Mouse (Mus musculus) midbrain, embryonic 12.5 days (tissue): ENCODE results near the gene Lyzl6. TPM values are rescaled to one million over a fixed set of nuclear protein-coding genes. Genes with fewer than 3 reads are reported as not detected.

Experiments used
- ATAC-seq: fragments of 200-750 bp; cut with Nextera tagmentation; 2 replicates; pipeline ENCODE4 v1.8.0; 2017; ENCODE audit warnings: low read depth, moderate TSS enrichment, moderate library complexity; ENCODE audit not compliant: low FRiP score
- H3K27ac ChIP-seq: fragments of 300-500 bp; sonication (generic); replicated peaks from 2 replicates; pipeline ENCODE4 v1.5.1; 2016; ENCODE audit warnings: mild to moderate bottlenecking
- H3K27me3 ChIP-seq: fragments of 300-500 bp; sonication (generic); 2 replicates; pipeline ENCODE4 v1.6.1; 2016; ENCODE audit warnings: mild to moderate bottlenecking
- H3K36me3 ChIP-seq: fragments of 300-500 bp; sonication (generic); 2 replicates; pipeline ENCODE4 v1.6.1; 2016
- H3K4me1 ChIP-seq: fragments of 300-500 bp; sonication (generic); 2 replicates; pipeline ENCODE4 v1.6.1; 2016
- H3K4me2 ChIP-seq: fragments of 300-500 bp; sonication (generic); replicated peaks from 2 replicates; pipeline ENCODE4 v1.6.1; 2016; ENCODE audit warnings: mild to moderate bottlenecking, moderate library complexity
- H3K4me3 ChIP-seq: fragments of 300-500 bp; sonication (generic); 2 replicates; pipeline ENCODE4 v1.5.1; 2016; ENCODE audit warnings: mild to moderate bottlenecking
- H3K9ac ChIP-seq: fragments of 300-500 bp; sonication (generic); replicated peaks from 2 replicates; pipeline ENCODE4 v1.6.1; 2016; ENCODE audit warnings: mild to moderate bottlenecking, moderate library complexity
- H3K9me3 ChIP-seq: fragments of 300-500 bp; sonication (generic); 2 replicates; pipeline ENCODE4 v1.6.1; 2016; ENCODE audit warnings: mild to moderate bottlenecking
- WGBS: fragments of 180-500 bp; shearing (Covaris S2); methylation state at CpG from one replicate; pipeline ENCODE4 v1.1.7; 2016; 5-methylcytosine and 5-hydroxymethylcytosine counted together
- polyA plus RNA-seq: library from polyadenylated mRNA; unstranded; fragments of >200 nt; fragmentation: Nextera tagmentation; extraction: Ambion mirVana; gene quantifications from 2 replicates; pipeline ENCODE4 v1.2.1, GENCODE M21; 2016

Gene Lyzl6
- polyA plus RNA-seq, 1 experiment from 2014 or later = not detected

DNA sequence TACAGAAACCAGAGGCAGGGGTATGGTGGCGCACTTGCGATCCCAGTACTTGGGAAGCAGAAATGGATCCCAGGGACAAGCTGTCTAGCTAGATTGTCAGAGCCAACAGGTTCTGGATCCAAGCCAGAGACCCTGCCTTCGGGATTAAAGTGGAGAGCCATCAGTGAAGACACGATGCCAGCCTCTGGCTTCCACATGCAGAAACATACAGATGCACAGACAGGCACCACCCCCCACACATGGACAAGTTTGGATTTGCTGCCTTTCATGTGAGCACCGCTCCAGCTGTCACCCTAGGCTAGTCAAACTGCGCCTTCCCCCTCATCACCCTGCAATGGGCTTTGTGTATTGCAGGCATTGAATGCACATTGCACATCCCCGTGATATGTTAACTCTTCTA is 19.5 kb upstream of the Lyzl6 start:
- H3K4me1 ChIP-seq = no peaks in the 10 kb centered on the region
- no peak overlapping the region for H3K4me2 ChIP-seq
- H3K9me3 ChIP-seq = no peaks in the 10 kb centered on the region
- no peak overlapping the region for H3K27ac ChIP-seq
- no peak for ATAC-seq
- no peaks in the 10 kb centered on the region for H3K36me3 ChIP-seq
- no peak overlapping the region for H3K9ac ChIP-seq
- peaks cover 45% of the 10 kb centered on the region for H3K27me3 ChIP-seq
- 86% methylated on average over 7 of the region's 7 CpGs for WGBS
- no peak overlapping the region for H3K4me3 ChIP-seq

GRCm38 (mm10) chr11:103656520-103656919 is 17.8 kb upstream of the Lyzl6 start:
- H3K4me2 ChIP-seq = no peak overlapping the region
- H3K27ac ChIP-seq = no peak overlapping the region
- WGBS = 13% methylated on average over 3 of the region's 3 CpGs
- H3K36me3 ChIP-seq = no peaks in the 10 kb centered on the region
- H3K9ac ChIP-seq = no peak overlapping the region
- H3K27me3 ChIP-seq = peaks cover 58% of the 10 kb centered on the region
- no peaks in the 10 kb centered on the region for H3K4me1 ChIP-seq
- no peak for ATAC-seq
- H3K4me3 ChIP-seq = no peak overlapping the region
- H3K9me3 ChIP-seq = no peaks in the 10 kb centered on the region

- Histone ChIP-seq H3K36me3 (no peaks in the 10 kb centered on the region), H3K9me3 (no peaks in the 10 kb centered on the region), H3K4me2 (no peak overlapping the region), H3K27ac (no peak overlapping the region), H3K27me3 (peaks cover 89% of the 10 kb centered on the region), H3K4me1 (peaks cover 14% of the 10 kb centered on the region), H3K9ac (no peak overlapping the region), H3K4me3 (no peak overlapping the region)
- no peak for ATAC-seq
- 82% methylated on average over 10 of the region's 10 CpGs for WGBS
These were observed 14.8 kb upstream of the Lyzl6 start for GRCm38 (mm10) chr11:103653359-103653965.

- WGBS = 83% methylated on average over 6 of the region's 6 CpGs
- Histone ChIP-seq H3K4me3 (no peak overlapping the region), H3K27me3 (peaks cover 95% of the 10 kb centered on the region), H3K4me2 (no peak overlapping the region), H3K27ac (no peak overlapping the region), H3K9ac (no peak overlapping the region), H3K36me3 (no peaks in the 10 kb centered on the region), H3K9me3 (no peaks in the 10 kb centered on the region), H3K4me1 (peaks cover 14% of the 10 kb centered on the region)
- no peak for ATAC-seq
These were observed 12.7 kb upstream of the Lyzl6 start for GRCm38 (mm10) chr11:103651426-103651825.

DNA sequence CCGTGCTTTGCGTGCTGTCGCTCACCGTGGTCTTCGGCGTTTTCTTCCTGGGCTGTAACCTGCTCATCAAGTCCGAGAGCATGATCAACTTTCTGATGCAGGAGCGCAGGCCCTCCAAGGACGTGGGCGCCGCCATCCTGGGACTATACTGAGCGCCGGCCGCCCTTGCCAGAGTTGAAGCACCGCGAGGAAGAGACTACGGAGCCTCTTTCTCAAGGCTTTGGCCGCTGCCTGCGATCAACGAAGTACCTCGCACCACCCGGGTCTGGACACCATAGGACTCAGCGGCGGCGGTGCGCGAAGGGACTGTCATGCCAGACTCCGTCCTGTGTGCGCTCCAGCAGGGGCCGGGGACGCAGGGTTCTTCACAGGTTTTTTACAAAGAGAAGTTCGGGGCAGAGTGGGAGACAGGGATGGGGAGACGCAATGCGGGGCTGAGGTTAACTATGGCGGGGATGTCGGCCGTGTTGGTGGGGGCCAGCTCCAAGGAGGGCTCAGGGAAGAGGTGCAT is 11.3 kb upstream of the Lyzl6 start:
- WGBS = 2% methylated on average over 37 of the region's 37 CpGs
- ATAC-seq = no peak
- Histone ChIP-seq H3K27me3 (peaks cover 90% of the 10 kb centered on the region), H3K4me1 (peaks cover 14% of the 10 kb centered on the region), H3K27ac (no peak overlapping the region), H3K4me3 (peak overlapping the region; percentile 32), H3K9me3 (no peaks in the 10 kb centered on the region), H3K4me2 (peak overlapping the region; percentile 47), H3K36me3 (no peaks in the 10 kb centered on the region), H3K9ac (no peak overlapping the region)

- H3K4me2 ChIP-seq = peak within 1 kb of the TSS; percentile 47
- H3K4me1 ChIP-seq = peaks cover 14% of the 10 kb centered on the region
- WGBS = 2% methylated on average over 64 of the region's 71 CpGs
- H3K27ac ChIP-seq = no peak within 1 kb of the TSS
- H3K9ac ChIP-seq = no peak within 1 kb of the TSS
- ATAC-seq = no peak
- peak within 1 kb of the TSS; percentile 32 for H3K4me3 ChIP-seq
- H3K36me3 ChIP-seq = no peaks in the 10 kb centered on the region
- no peaks in the 10 kb centered on the region for H3K9me3 ChIP-seq
- peaks cover 86% of the 10 kb centered on the region for H3K27me3 ChIP-seq
These were observed 10.8 kb upstream of the Lyzl6 start, which contains the start of gene Rprml for GRCm38 (mm10) chr11:103649301-103649982. Gene Rprml (plus strand): TSS chr11:103649570.

DNA sequence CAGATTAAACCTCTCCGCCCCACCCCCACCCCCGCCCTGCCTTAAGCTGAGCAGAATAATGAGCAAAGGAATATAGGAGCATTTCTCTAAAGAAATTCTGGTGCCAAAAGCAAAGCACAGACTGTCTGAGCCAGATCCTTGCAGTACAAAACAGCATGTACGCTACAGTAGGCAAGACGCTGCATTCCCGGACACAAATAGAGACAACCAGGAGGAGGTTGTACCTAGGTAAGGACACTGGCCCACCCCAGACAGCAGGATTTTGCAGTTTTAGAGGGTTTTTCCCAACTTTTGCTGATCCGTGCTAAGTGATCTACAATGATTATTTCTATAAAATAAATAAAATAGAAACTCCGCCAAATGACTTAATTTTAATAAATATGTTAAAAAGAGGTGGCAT is 10.0 kb upstream of the Lyzl6 start:
- Histone ChIP-seq H3K27ac (no peak overlapping the region), H3K9ac (no peak overlapping the region), H3K4me1 (peaks cover 14% of the 10 kb centered on the region), H3K36me3 (no peaks in the 10 kb centered on the region), H3K9me3 (no peaks in the 10 kb centered on the region), H3K27me3 (peaks cover 79% of the 10 kb centered on the region), H3K4me2 (no peak overlapping the region), H3K4me3 (no peak overlapping the region)
- 26% methylated on average over 7 of the region's 7 CpGs for WGBS
- ATAC-seq = no peak

GRCm38 (mm10) chr11:103647921-103648620 is 9.4 kb upstream of the Lyzl6 start:
- Histone ChIP-seq H3K36me3 (no peaks in the 10 kb centered on the region), H3K27me3 (peaks cover 76% of the 10 kb centered on the region), H3K4me2 (no peak overlapping the region), H3K4me3 (no peak overlapping the region), H3K4me1 (peaks cover 14% of the 10 kb centered on the region), H3K27ac (no peak overlapping the region), H3K9me3 (no peaks in the 10 kb centered on the region), H3K9ac (no peak overlapping the region)
- 9% methylated on average over 11 of the region's 11 CpGs for WGBS
- no peak for ATAC-seq

DNA sequence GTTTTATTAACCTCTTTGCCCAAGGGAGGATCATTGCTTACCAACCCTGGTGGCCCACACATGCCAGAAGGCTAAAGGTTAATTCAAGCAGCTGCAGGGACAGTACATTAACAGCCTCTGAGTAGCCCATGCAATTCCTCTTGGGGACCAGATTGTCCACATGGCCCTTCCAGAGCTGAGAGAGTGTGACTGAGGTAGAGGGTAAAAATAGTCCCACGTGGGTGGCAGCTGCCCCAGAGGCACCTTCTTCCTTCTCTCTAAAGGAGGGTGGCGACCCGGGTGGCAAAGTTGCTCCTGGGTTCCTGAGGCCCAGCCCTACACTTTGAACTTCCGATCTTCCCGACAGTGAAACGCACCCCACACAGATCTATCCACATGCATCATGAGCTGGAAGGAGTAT is 7.6 kb upstream of the Lyzl6 start:
- no peak for ATAC-seq
- 82% methylated on average over 6 of the region's 6 CpGs for WGBS
- H3K9ac ChIP-seq = no peak overlapping the region
- H3K9me3 ChIP-seq = no peaks in the 10 kb centered on the region
- H3K27ac ChIP-seq = no peak overlapping the region
- H3K4me3 ChIP-seq = no peak overlapping the region
- H3K27me3 ChIP-seq = peaks cover 65% of the 10 kb centered on the region
- H3K4me1 ChIP-seq = peaks cover 14% of the 10 kb centered on the region
- H3K36me3 ChIP-seq = no peaks in the 10 kb centered on the region
- no peak overlapping the region for H3K4me2 ChIP-seq

- H3K27me3 ChIP-seq = peaks cover 60% of the 10 kb centered on the region
- H3K9me3 ChIP-seq = no peaks in the 10 kb centered on the region
- no peak overlapping the region for H3K4me2 ChIP-seq
- H3K4me3 ChIP-seq = no peak overlapping the region
- no peaks in the 10 kb centered on the region for H3K36me3 ChIP-seq
- no peak overlapping the region for H3K9ac ChIP-seq
- 87% methylated on average over 8 of the region's 8 CpGs for WGBS
- H3K4me1 ChIP-seq = peaks cover 14% of the 10 kb centered on the region
- no peak for ATAC-seq
- H3K27ac ChIP-seq = no peak overlapping the region
These were observed 7.0 kb upstream of the Lyzl6 start for GRCm38 (mm10) chr11:103645731-103646130.

DNA sequence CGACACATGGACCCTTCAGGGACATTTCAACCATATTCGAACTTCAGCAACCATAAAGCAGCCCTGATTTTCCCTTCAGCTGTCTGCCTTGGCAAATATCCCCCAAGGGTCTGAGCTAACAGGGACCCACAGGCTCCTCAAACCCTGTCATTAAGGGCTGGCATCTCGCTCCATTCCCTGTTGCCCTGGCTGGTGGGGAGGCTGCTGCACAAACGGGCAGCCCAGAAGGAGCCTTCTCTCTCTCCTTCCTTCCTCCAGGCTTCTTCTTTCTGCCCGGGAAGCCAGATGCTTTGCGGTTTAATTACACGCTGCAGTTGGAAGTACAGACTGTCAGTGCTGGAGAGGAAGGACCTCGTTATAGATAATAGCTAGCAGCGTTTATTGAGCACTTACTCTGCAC is 4.5 kb upstream of the Lyzl6 start:
- Histone ChIP-seq H3K9ac (no peak overlapping the region), H3K4me3 (no peak overlapping the region), H3K9me3 (no peaks in the 10 kb centered on the region), H3K4me1 (no peaks in the 10 kb centered on the region), H3K36me3 (no peaks in the 10 kb centered on the region), H3K27me3 (peaks cover 54% of the 10 kb centered on the region), H3K4me2 (no peak overlapping the region), H3K27ac (no peak overlapping the region)
- no peak for ATAC-seq
- WGBS = 79% methylated on average over 9 of the region's 9 CpGs

GRCm38 (mm10) chr11:103639407-103639946 is 787 bp upstream of the Lyzl6 start:
- Histone ChIP-seq H3K27me3 (peaks cover 30% of the 10 kb centered on the region), H3K9ac (no peak overlapping the region), H3K4me3 (no peak overlapping the region), H3K27ac (no peak overlapping the region), H3K4me1 (no peaks in the 10 kb centered on the region), H3K36me3 (no peaks in the 10 kb centered on the region), H3K9me3 (no peaks in the 10 kb centered on the region), H3K4me2 (peak overlapping the region; percentile 24; the same call in 1 of the 2 replicates)
- 6% methylated on average over 10 of the region's 10 CpGs for WGBS
- no peak for ATAC-seq
